Mouse (Mus musculus) embryonic fibroblast, embryonic 13.5 days (primary cell): ENCODE measurements at regions not wholly inside any gene's neighbourhood (a gene's known extent, or its start where the extent isn't known, plus 50 kb on each side); places are given as distances from the start of the nearest gene placed in this dataset.

Experiments
- CTCF ChIP-seq: IDR thresholded peaks from 2 replicates; pipeline ENCODE4 v1.5.1; 2011; ENCODE audit warnings: mild to moderate bottlenecking, control low read depth, low read length, moderate library complexity, borderline replicate concordance; ENCODE audit not compliant: insufficient read depth
- POLR2A ChIP-seq: IDR thresholded peaks from 2 replicates; pipeline ENCODE4 v1.6.1; 2011; ENCODE audit warnings: low read depth, mild to moderate bottlenecking, control low read depth, low read length, moderate library complexity

- TF ChIP-seq POLR2A (no peak), CTCF (no peak)
Observed at GRCm38 (mm10) chr1:194117631-194118360, 500.2 kb upstream of the Plxna2 start.
